Mouse (Mus musculus) intestine, embryonic 14.5 days (tissue): ENCODE data around the gene B3galt1. TPM values are rescaled to one million over a fixed set of nuclear protein-coding genes. Genes with fewer than 3 reads are reported as not detected.

Experiments used
- ATAC-seq: fragments of 200-750 bp; cut with Nextera tagmentation; replicated peaks from 2 replicates; pipeline ENCODE4 v1.8.0; 2017; ENCODE audit warnings: low read depth, moderate number of reproducible peaks, moderate TSS enrichment, moderate library complexity; ENCODE audit not compliant: low FRiP score, low TSS enrichment
- DNase-seq: peaks from one replicate; pipeline ENCODE4 v3.0.0-alpha.2; 2018; ENCODE audit warnings: low spot score
- H3K27ac ChIP-seq: fragments of 300-500 bp; sonication (generic); 2 replicates; pipeline ENCODE4 v1.5.1; 2014; ENCODE audit warnings: low read depth, mild to moderate bottlenecking, control low read depth
- H3K27me3 ChIP-seq: fragments of 300-500 bp; sonication (generic); replicated peaks from 2 replicates; pipeline ENCODE4 v1.6.1; 2014; ENCODE audit warnings: low read length, control low read depth; ENCODE audit not compliant: control insufficient read depth, insufficient read depth
- H3K36me3 ChIP-seq: fragments of 300-500 bp; sonication (generic); 2 replicates; pipeline ENCODE4 v1.6.1; 2014; ENCODE audit warnings: low read length, control low read depth; ENCODE audit not compliant: control insufficient read depth, insufficient read depth
- H3K4me1 ChIP-seq: fragments of 300-500 bp; sonication (generic); replicated peaks from 2 replicates; pipeline ENCODE4 v1.6.1; 2014; ENCODE audit warnings: low read length, control low read depth, mixed read lengths; ENCODE audit not compliant: control insufficient read depth, insufficient read depth
- H3K4me2 ChIP-seq: fragments of 300-500 bp; sonication (generic); 2 replicates; pipeline ENCODE4 v1.6.1; 2014; ENCODE audit warnings: low read length
- H3K4me3 ChIP-seq: fragments of 300-500 bp; sonication (generic); 2 replicates; pipeline ENCODE4 v1.5.1; 2014; ENCODE audit warnings: low read depth, low read length, control low read depth, mixed read lengths
- H3K9ac ChIP-seq: fragments of 300-500 bp; sonication (generic); 2 replicates; pipeline ENCODE4 v1.6.1; 2014; ENCODE audit warnings: mild to moderate bottlenecking, low read length
- H3K9me3 ChIP-seq: fragments of 300-500 bp; sonication (generic); 2 replicates; pipeline ENCODE4 v1.6.1; 2016; ENCODE audit warnings: low read length, control low read depth; ENCODE audit not compliant: control insufficient read depth
- WGBS: fragments of 180-500 bp; shearing (Covaris S2); extraction: QIAGEN DNeasy Blood & Tissue Kit; methylation state at CpG from one replicate; pipeline ENCODE4 v1.1.7; 2014; 5-methylcytosine and 5-hydroxymethylcytosine counted together
- polyA plus RNA-seq: library from polyadenylated mRNA; unstranded; fragments of >200 nt; fragmentation: Nextera tagmentation; extraction: Ambion mirVana; gene quantifications from 2 replicates; pipeline ENCODE4 v1.2.1, GENCODE M21; 2014

B3galt1 gene
- polyA plus RNA-seq, 1 experiment from 2014 or later = 3.9 TPM

DNA sequence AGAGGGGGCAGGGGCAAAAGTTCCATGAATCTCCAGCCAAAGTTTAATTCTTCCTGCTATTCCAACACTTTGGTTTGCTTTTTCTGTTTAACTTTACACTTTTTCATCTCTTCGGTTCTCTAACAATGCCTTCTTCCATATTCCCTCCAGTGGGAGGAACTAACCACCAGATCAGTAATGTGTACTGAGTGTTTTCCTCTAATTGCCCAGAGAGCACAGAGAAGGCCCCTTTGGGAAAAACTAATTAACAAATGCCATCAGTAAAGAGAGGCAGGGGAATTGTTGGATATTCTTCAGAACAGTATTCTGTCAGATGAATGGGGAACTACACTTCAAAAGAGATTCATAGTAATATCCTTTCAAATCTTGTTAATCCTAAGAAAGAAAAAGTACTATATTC is 338.1 kb downstream of the B3galt1 start:
- no peak overlapping the region for H3K27ac ChIP-seq
- DNase-seq (no peak), ATAC-seq (no peak)

DNA sequence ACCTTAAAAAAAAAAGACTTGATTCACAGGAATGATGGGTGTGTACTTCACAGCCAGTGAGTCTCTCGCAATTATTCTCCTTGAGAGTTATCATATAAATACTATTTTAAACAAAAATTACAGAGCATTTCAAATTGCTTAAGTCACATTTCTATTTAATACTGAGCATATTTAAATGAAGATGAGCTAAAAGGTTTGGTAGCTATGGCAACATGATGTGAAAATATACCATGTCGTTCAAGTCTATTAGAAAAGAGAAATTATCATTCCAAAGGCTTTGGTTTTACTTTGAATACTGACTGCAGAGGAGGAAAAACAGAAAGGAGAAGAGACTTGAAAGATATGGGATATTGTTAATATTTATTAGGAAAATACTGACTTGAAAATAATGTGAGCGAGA is 366.3 kb downstream of the B3galt1 start:
- WGBS = 81% methylated on average over 3 of the region's 3 CpGs
- no peak for DNase-seq
- Histone ChIP-seq H3K4me2 (no peak overlapping the region), H3K27ac (no peak overlapping the region), H3K9ac (no peak overlapping the region), H3K9me3 (no peaks in the 10 kb centered on the region), H3K4me3 (no peak overlapping the region), H3K4me1 (no peaks in the 10 kb centered on the region), H3K36me3 (no peaks in the 10 kb centered on the region), H3K27me3 (no peaks in the 10 kb centered on the region)
- no peak for ATAC-seq

More for the DNA sequence above, 338.1 kb downstream of the B3galt1 start:
- H3K9ac ChIP-seq = no peak overlapping the region
- H3K4me2 ChIP-seq = no peak overlapping the region
- H3K4me3 ChIP-seq = no peak overlapping the region
- H3K27me3 ChIP-seq = no peaks in the 10 kb centered on the region
- whole genome bisulfite sequencing = 69% methylated on average over 1 of the region's 1 CpGs
- no peaks in the 10 kb centered on the region for H3K9me3 ChIP-seq
- no peaks in the 10 kb centered on the region for H3K36me3 ChIP-seq
- H3K4me1 ChIP-seq = no peaks in the 10 kb centered on the region

DNA sequence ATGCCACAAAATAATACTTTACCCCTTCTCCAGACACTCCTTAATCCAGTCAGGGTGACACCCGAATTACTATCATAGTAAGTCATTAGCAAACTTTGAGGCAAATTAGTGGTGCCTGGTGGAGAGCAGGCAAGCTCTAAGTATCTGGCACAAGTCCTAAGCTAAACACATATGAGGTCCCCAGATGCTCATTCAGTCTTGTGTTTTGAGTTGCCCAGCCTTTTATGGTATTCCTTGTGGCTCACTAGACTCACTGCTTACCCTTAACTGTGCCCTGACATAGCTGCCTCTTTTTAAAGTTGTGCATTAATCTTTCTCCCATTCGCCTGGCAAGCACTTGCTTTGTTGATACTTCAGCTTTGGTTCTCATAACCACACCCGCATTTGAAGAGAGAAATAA is 382.7 kb downstream of the B3galt1 start:
- DNase-seq = no peak
- ATAC-seq = no peak
- H3K9me3 ChIP-seq = no peaks in the 10 kb centered on the region
- no peak overlapping the region for H3K4me3 ChIP-seq
- H3K4me1 ChIP-seq = no peaks in the 10 kb centered on the region
- H3K9ac ChIP-seq = no peak overlapping the region
- H3K4me2 ChIP-seq = no peak overlapping the region
- no peaks in the 10 kb centered on the region for H3K27me3 ChIP-seq
- H3K27ac ChIP-seq = peak overlapping the region; percentile 47; the same call in 1 of the 2 replicates
- 55% methylated on average over 3 of the region's 3 CpGs for WGBS
- no peaks in the 10 kb centered on the region for H3K36me3 ChIP-seq

DNA sequence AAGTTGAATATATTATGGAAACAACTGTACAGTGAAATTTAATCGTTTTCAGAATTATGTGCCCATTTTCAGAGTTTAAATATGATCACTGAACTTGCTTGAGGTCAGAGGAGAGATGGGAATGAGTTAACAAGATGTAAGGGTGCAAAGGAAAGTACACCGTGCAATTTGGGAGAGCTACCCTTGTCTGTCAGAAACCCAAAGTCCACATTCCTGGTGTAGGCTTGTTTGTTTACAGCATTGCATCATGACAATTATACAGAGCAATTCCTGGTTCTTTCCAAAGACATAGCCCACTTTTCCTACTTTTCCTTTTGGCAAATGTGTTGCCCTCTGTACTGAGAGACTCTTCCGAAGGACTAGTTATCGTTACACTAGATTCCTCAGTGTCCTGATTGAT is 390.5 kb downstream of the B3galt1 start:
- Histone ChIP-seq H3K36me3 (no peaks in the 10 kb centered on the region), H3K9ac (no peak overlapping the region), H3K9me3 (no peaks in the 10 kb centered on the region), H3K4me1 (no peaks in the 10 kb centered on the region), H3K27ac (no peak overlapping the region), H3K4me3 (no peak overlapping the region), H3K4me2 (no peak overlapping the region), H3K27me3 (no peaks in the 10 kb centered on the region)
- WGBS = 85% methylated on average over 4 of the region's 4 CpGs
- DNase-seq (no peak), ATAC-seq (no peak)

DNA sequence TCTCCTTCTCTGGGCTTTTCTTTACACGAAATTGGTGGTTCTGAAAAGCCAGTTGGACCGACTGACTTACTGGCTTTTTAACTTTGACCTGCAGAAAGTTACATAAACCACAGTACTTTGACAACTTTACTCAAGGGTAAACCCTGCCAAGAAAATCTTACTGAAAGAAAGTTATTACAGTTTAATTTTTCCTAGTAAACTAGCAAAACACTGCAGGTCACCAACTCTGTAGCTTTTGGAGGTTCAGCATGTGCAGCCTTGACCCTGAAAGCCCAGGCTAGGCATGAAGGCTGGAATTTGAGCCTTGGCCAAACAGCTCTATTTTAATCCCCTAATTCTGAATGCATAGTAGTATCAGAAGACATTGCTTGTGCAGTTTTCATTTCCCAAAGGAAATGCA is 391.9 kb downstream of the B3galt1 start:
- no peaks in the 10 kb centered on the region for H3K9me3 ChIP-seq
- H3K27ac ChIP-seq = no peak overlapping the region
- 56% methylated on average over 2 of the region's 2 CpGs for WGBS
- H3K4me3 ChIP-seq = no peak overlapping the region
- no peaks in the 10 kb centered on the region for H3K4me1 ChIP-seq
- H3K27me3 ChIP-seq = no peaks in the 10 kb centered on the region
- H3K36me3 ChIP-seq = no peaks in the 10 kb centered on the region
- no peak overlapping the region for H3K9ac ChIP-seq
- H3K4me2 ChIP-seq = no peak overlapping the region
- DNase-seq = no peak
- no peak for ATAC-seq

DNA sequence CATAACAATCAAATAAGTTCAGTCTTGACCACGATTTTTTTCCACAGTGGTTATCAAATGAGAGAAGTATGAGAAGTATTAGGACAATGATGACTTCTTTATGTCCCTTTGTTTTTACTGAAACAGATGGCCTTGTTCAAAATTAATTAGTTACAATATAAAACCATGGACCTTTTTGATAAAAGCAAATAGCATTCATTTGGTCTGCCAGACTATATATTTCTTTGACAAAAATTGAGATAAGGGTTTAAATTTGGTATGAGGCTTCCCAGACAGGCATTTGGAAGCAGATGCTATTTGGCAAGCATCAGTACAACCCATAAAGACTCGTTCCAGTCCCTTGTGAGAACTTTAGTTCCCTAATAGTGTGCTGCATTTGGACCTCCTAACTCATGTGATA is 395.0 kb downstream of the B3galt1 start:
- H3K4me3 ChIP-seq = no peak overlapping the region
- H3K27me3 ChIP-seq = no peaks in the 10 kb centered on the region
- ATAC-seq (no peak), DNase-seq (no peak)
- H3K4me2 ChIP-seq = no peak overlapping the region
- H3K27ac ChIP-seq = no peak overlapping the region
- no peaks in the 10 kb centered on the region for H3K36me3 ChIP-seq
- no peaks in the 10 kb centered on the region for H3K9me3 ChIP-seq
- no peak overlapping the region for H3K9ac ChIP-seq
- no peaks in the 10 kb centered on the region for H3K4me1 ChIP-seq
- WGBS = 59% methylated on average over 2 of the region's 2 CpGs

DNA sequence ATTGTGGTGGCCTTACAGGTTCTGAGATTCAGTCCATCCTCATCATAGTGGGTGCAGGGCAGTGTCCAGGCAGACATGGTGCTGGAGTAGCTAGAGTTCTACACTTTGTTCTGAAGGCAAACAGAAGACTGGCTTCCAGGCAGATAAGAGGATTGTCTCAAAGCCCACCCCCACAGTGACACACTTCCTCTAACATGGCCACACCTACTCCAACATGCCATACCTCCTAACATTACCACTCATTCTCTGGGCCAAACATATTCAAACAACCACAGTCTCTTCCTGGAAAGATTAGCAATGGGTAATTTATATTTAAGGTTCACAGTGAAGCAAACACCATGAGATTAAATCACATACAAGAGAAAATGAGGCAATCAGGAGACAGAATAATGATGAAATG is 403.1 kb downstream of the B3galt1 start:
- no peak overlapping the region for H3K9ac ChIP-seq
- no peaks in the 10 kb centered on the region for H3K4me1 ChIP-seq
- H3K4me2 ChIP-seq = no peak overlapping the region
- DNase-seq (no peak), ATAC-seq (no peak)
- no peak overlapping the region for H3K27ac ChIP-seq
- H3K27me3 ChIP-seq = no peaks in the 10 kb centered on the region
- H3K4me3 ChIP-seq = no peak overlapping the region
- no peaks in the 10 kb centered on the region for H3K36me3 ChIP-seq
- H3K9me3 ChIP-seq = no peaks in the 10 kb centered on the region

DNA sequence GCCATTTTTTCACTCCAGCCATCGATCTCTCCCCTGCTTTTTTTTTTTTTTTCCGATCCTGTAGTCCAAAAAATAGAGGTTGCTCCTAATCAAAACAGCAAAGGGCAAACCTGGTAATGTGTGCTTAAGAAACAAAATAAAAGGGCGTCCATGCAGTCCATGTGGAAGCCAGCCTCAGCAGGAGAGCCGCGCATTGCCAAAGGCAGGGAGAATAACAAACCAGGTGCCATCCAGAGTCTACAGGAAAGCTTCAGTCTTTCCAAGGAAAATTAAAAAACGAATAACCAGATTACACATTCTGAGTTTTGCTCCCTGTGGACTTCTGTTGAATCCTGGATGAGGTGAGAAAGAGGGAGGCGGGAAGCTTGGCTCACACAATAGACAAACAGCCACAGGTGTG is 405.4 kb downstream of the B3galt1 start:
- Histone ChIP-seq H3K9ac (no peak overlapping the region), H3K9me3 (no peaks in the 10 kb centered on the region), H3K4me2 (no peak overlapping the region), H3K27ac (no peak overlapping the region), H3K4me3 (no peak overlapping the region), H3K27me3 (no peaks in the 10 kb centered on the region), H3K4me1 (no peaks in the 10 kb centered on the region), H3K36me3 (no peaks in the 10 kb centered on the region)
- 78% methylated on average over 7 of the region's 7 CpGs for WGBS
- DNase-seq (no peak), ATAC-seq (no peak)

DNA sequence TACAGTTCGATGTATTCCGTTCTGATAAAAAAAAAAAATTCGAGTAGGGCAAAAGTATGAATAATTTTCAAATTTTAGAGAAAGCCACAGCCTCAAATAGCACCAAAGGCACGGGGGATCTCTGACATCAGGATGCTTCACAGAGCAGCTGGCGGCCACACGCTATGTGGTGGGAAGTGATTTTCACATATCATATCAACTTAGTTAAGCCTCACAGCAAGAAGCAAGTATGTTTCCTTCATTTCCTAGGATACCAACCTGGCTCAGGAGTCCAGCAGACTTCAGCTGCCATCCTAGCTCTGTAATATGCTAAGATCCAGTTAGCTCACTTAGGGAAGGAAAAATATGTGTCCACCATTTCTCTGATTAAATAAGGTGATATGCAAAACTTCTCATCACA is 405.9 kb downstream of the B3galt1 start:
- WGBS = 79% methylated on average over 6 of the region's 6 CpGs

More for the DNA sequence above, 405.9 kb downstream of the B3galt1 start:
- Histone ChIP-seq H3K36me3 (no peaks in the 10 kb centered on the region), H3K9me3 (no peaks in the 10 kb centered on the region), H3K4me1 (no peaks in the 10 kb centered on the region), H3K27ac (no peak overlapping the region), H3K9ac (no peak overlapping the region), H3K4me3 (no peak overlapping the region), H3K4me2 (no peak overlapping the region), H3K27me3 (no peaks in the 10 kb centered on the region)
- ATAC-seq (no peak), DNase-seq (no peak)
